Mouse (Mus musculus) embryo, embryonic 11.5 days (tissue): Measurements from ENCODE around the gene Grk6.
"Not testable (repeated sequence)": the region's sequence is repeated elsewhere in the genome, so short reads cannot be mapped to it uniquely, and the experiment has no call there.

ENCODE experiments used
- DNase-seq: peaks from one replicate; pipeline ENCODE4 v3.0.0-alpha.2; 2012; ENCODE audit warnings: low read depth, low spot score

Grk6 gene

DNA sequence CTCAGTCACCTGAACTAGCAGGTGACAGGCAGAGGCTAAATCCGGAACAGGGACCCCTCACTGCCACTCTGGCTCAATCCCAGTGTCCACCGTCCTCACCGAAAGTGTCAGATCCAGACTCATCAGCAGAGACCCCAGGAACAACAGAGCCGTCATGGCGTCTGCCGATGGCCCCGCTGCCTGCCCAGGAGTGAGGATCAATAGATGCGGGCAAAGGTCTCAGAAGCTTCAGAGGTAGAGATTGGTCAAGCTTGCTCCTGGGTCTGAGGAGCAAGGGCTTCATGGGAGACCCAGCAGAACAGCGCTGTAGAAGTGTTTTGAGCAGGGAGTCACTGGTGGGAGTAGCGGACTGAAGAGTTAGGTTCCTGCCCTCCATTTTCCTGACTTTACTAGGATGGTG is 18.3 kb upstream of the Grk6 start, which contains the start of gene F12:
TSS of gene F12 (minus strand) at position 181 of the 400 bp plus-strand sequence.
- DNase-seq: no peak

GRCm38 (mm10) chr13:55429226-55429888 is 15.5 kb upstream of the Grk6 start:
- no peak for DNase-seq

GRCm38 (mm10) chr13:55430566-55430965 is 14.3 kb upstream of the Grk6 start:
- no peak for DNase-seq

- DNase-seq: no peak
Observed at GRCm38 (mm10) chr13:55431889-55432685, 12.8 kb upstream of the Grk6 start.

GRCm38 (mm10) chr13:55437111-55437629 is 7.7 kb upstream of the Grk6 start:
- not testable (repeated sequence) for DNase-seq

- no peak for DNase-seq
Observed at GRCm38 (mm10) chr13:55443799-55444285, 1.0 kb upstream of the Grk6 start.

GRCm38 (mm10) chr13:55444286-55444936 is 461 bp upstream of the Grk6 start:
- no peak for DNase-seq

- peak; percentile 40 for DNase-seq
Observed at GRCm38 (mm10) chr13:55445361-55446091, 654 bp downstream of the Grk6 start.

DNA sequence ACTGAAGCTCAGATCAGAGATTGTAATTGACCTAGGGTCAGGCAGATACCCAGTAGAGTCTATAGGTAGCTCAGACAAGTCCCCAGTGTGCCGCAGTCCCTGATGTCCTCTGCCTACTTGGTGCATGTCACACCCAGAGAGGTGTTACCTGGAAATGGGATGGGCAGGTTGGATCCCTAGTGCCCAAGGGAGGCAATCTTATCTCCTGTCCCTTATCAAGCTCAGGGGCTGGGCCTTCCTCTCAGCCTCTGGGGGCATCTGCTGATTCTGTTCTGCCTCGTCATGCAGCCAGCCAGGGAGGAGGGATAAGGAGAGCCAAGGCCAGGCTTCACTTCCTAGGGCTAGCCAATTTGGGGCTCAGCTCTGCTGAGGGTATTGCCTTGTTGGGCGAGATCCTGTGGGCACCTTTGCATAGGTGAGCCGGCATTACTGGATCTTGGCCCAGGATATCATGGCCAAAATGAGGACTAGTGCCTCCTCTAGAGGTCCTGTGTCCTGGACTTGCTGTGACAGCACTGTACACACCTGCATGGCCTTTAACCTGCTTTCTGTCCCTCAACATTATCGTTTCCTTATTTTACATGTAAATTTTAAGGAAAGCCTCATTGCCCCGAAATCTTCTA is 1.7 kb downstream of the Grk6 start:
- no peak for DNase-seq

DNA sequence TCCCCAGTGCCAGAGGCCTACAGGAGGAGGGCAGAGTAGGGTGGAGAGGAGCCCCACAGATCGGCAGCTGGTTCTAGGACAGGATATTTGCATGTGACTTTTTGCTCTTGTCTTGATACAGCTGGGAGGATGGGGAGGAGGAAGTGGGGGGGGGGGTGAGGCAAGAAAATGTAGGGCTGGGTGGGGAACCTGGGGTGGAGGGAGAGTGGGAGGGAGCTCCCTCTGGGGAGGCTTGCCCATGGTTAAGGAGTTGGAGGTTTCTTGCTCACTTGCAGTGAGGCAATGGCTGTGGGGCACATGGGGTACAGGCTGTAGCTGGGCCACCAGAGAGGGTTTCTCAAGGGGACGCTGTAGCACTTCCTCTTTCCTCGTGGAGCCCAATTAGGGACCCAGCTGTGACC is 2.7 kb downstream of the Grk6 start:
- DNase-seq: no peak

GRCm38 (mm10) chr13:55448131-55448530 is 3.3 kb downstream of the Grk6 start:
- no peak for DNase-seq

GRCm38 (mm10) chr13:55449205-55449604 is 4.3 kb downstream of the Grk6 start:
- no peak for DNase-seq

DNA sequence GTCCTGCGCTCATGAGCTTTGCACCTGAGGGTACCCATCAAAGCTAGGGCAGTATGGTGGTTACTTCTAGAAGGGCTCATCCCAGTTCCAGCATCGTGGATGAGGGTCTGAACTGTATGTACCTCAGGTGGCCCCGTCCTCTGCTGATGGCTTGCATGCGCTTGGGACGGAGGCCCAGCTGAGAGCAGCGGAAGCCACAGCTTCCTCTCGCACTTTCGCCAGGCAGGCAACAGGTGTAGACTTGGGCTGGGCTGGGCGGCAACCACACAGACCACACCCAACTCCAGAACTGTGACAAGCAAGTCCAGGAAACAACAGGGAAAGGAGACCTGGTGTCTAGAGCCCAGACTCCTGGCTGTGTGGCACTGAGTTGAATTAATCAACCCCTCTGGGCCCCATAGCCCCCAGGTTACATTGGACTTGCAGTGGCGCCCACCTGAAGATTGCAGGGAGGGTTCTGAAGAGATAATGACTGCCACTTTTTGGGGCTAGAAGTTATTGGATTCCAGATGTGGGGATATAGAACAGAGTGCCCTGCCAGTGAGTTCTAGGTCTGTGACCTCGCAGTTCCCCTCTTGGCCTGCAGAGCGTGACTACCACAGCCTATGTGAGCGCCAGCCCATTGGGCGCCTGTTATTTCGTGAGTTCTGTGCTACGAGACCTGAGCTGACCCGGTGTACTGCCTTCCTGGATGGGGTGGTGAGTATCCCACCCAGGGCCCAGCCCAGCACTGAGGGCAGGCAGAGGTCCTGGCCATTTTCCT is 5.0 kb downstream of the Grk6 start:
- no peak for DNase-seq

- no peak for DNase-seq
Observed at GRCm38 (mm10) chr13:55450511-55450980, 5.7 kb downstream of the Grk6 start.

DNA sequence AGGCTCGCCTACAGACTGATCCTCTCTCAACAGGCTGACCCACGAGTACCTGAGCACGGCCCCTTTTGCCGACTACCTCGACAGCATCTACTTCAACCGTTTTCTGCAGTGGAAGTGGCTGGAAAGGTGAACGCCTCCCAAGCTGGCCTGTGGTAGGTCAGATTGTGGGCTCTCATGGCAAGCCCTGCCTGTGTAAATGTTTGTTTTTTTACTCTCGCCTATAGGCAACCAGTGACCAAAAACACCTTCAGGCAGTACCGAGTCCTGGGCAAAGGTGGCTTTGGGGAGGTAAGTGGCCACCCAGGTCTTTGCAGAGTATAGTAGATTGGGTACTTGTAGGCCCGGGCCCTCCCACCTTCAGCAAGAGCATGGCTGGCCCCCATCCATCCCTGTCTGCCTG is 6.4 kb downstream of the Grk6 start:
- no peak for DNase-seq

DNA sequence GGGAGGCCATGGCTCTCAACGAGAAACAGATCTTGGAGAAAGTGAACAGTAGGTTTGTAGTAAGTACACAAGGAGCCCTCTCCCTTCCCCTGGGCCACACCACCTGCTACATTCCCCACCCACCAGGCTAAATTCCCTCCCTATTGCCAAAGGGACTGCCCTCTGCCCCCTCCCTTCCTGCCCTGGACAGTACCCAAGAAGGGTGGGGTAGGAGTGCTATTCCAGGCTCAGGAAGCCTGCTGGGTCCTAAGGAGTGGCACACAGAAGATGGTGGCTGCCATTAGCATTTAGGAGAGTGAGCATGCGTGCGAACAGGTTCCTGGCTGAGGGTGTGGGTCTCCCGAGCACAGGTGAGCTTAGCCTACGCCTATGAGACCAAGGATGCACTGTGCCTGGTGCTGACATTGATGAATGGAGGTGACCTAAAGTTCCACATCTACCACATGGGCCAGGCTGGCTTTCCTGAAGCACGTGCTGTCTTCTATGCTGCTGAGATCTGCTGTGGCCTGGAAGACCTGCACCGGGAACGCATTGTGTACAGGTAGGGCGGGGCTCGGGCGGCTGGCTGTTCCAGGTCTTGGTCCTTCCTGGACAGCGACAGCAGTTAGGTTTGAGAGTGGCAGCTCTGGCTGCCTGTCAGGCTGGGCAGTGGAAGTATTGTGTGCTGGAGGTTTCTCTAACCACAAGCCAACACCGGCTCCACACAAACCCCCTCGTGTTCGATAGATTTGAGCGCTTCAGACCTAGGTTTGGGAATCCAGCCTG is 7.1 kb downstream of the Grk6 start:
- DNase-seq: no peak

GRCm38 (mm10) chr13:55462965-55463364 is 18.1 kb downstream of the Grk6 start:
- no peak for DNase-seq

DNA sequence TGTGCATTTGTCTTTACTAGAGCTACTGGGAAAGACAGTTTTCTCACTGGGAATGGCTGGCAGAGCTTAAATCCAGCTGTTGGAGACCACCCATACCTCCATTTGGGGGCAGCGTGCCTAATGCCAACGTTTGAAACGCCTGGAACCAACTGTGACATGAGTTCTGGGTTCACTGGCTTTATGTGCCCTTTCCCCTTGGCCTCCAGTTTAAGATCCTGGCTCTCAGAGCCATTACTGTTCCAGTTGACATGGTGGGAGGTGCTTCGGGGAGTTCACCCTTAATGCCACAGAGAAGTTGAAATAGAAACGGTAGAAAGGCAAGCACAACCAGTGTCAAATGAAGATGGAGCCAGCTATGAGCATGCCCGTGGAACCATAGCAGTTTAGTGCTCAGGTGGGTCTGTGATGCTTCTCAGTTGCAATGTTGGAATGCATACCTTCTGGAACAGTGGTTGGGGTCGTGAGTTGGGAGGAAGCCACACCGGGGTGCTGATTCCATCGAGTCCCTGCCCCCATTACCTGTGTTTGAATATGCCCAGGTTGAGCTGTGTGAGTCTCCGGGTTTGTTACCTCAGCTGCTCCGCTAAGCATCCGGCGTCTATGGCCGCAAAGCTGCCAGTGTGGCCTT is 18.6 kb downstream of the Grk6 start:
- DNase-seq: no peak
